12 mouse cellular contexts compared by ENCODE assay signal in genomic region chr14:105905935-105906334, GRCm38 (mm10).
"Had no signal": no experiment of that assay in that cellular context is flagged by ENCODE, and none has a peak within 500 bp of the region (broad histone marks: within the 10 kb centered on the region; RNA-seq: fewer than 3 reads in every experiment).

No protein-coding gene starts in this region.

- H3K27ac ChIP-seq: kidney, embryonic 15.5 days; left cerebral cortex, adult 2 months; limb, embryonic 10.5 days; midbrain, embryonic 15.5 days; stomach, postnatal 0 days had no signal

- H3K4me1 ChIP-seq: kidney, embryonic 15.5 days; limb, embryonic 10.5 days; midbrain, embryonic 15.5 days had no signal

- H3K36me3 ChIP-seq: kidney, embryonic 15.5 days; limb, embryonic 10.5 days; midbrain, embryonic 15.5 days had no signal

- H3K27me3 ChIP-seq: kidney, embryonic 15.5 days; midbrain, embryonic 15.5 days had no signal

- H3K9ac ChIP-seq: kidney, embryonic 15.5 days; lung, embryonic 14.5 days; midbrain, embryonic 15.5 days had no signal

- H3K4me2 ChIP-seq: kidney, embryonic 15.5 days; liver, embryonic 11.5 days; lung, embryonic 14.5 days; midbrain, embryonic 15.5 days had no signal

- H3K9me3 ChIP-seq: limb, embryonic 10.5 days; midbrain, embryonic 15.5 days had no signal

- DNase-seq: kidney, adult 2 months; kidney, postnatal 14 days; lung, embryonic 14.5 days; lung, postnatal 10 days; lung, postnatal 4 days; thymus, postnatal 4 days had no signal

- H3K4me3 ChIP-seq: kidney, embryonic 15.5 days; left cerebral cortex, adult 2 months; limb, embryonic 10.5 days; midbrain, embryonic 15.5 days had no signal

- ATAC-seq: midbrain, embryonic 15.5 days had no signal
